Mouse (Mus musculus) B cell, adult 2 months (primary cell): Measurements from ENCODE around the gene Id1.

Source experiments
- DNase-seq, 2 experiments: peaks; one replicate each; pipeline ENCODE4 v3.0.0; 2022

Id1 gene

GRCm38 (mm10) chr2:152785446-152786350 lies 49.6 kb downstream of the Id1 start:
- no peak for DNase-seq
